10 mouse cellular contexts compared by ENCODE assay signal in genomic region chr10:83508962-83509660, GRCm38 (mm10). TPM values are rescaled to one million over a fixed set of nuclear protein-coding genes. Genes with fewer than 3 reads are reported as not detected.
A peak's percentile ranks its signal among the peaks of the same experiment; 100 is the strongest.
DNase-seq lines count a peak whose midpoint lies in the region; ATAC-seq and TF ChIP-seq lines count a peak whose summit lies in the region.
"Had no signal": no experiment of that assay in that cellular context is flagged by ENCODE, and none has a peak within 500 bp of the region (broad histone marks: within the 10 kb centered on the region; RNA-seq: fewer than 3 reads in every experiment).

No protein-coding gene starts in this region.

- TF ChIP-seq CTCF in G1E (IDR thresholded peaks at IDR 0.05; ENCODE audit: low read depth, low read length) = no peak; the same call in 1 of the 2 replicates
- peak; percentile 40 for TF ChIP-seq CTCF in liver, postnatal 0 days (IDR thresholded peaks at IDR 0.05; ENCODE audit: low read depth)

- peak; percentile 24 for DNase-seq in kidney, adult 11 months
- peak; percentile 15 for DNase-seq in G1E (ENCODE audit: low spot score)
- DNase-seq in cerebellum, postnatal 10 days = peak; percentile 33 to 40
- no peak for DNase-seq in liver, postnatal 0 days
- DNase-seq in telencephalon, adult 2 months (ENCODE audit: low read depth, low spot score) = peak; percentile 3
- DNase-seq in gastrocnemius, postnatal 14 days = no peak
- DNase-seq in ovary, postnatal 10 days (ENCODE audit: low spot score) = no peak

- WGBS in kidney, embryonic 16.5 days = 69% methylated on average over 8 of the region's 8 CpGs
- whole genome bisulfite sequencing in liver, postnatal 0 days (ENCODE audit: insufficient replicate concordance) = 50% methylated on average over 8 of the region's 8 CpGs

- no peak overlapping the region for H3K4me3 ChIP-seq in kidney, embryonic 16.5 days (ENCODE audit: low read length)
- H3K4me3 ChIP-seq in G1E (ENCODE audit: low read depth, low read length) = no peak overlapping the region
- H3K4me3 ChIP-seq in liver, postnatal 0 days (ENCODE audit: low read depth, low read length) = no peak overlapping the region
- H3K4me3 ChIP-seq: embryonic facial prominence, embryonic 15.5 days; neural tube, embryonic 12.5 days had no signal

- H3K27ac ChIP-seq in kidney, embryonic 16.5 days (ENCODE audit: low read length) = no peak overlapping the region
- no peak overlapping the region for H3K27ac ChIP-seq in liver, postnatal 0 days (ENCODE audit: low read depth)
- H3K27ac ChIP-seq: embryonic facial prominence, embryonic 15.5 days; neural tube, embryonic 12.5 days had no signal

- no peak overlapping the region for H3K9ac ChIP-seq in kidney, embryonic 16.5 days (replicated peaks; ENCODE audit: low read length)
- no peak overlapping the region for H3K9ac ChIP-seq in liver, postnatal 0 days (replicated peaks)
- H3K9ac ChIP-seq: embryonic facial prominence, embryonic 15.5 days; neural tube, embryonic 12.5 days had no signal

- no peak for TF ChIP-seq EP300 in liver, postnatal 0 days (IDR thresholded peaks at IDR 0.05; ENCODE audit: low read depth)

- H3K36me3 ChIP-seq in kidney, embryonic 16.5 days (ENCODE audit: insufficient read depth, low read length) = no peaks in the 10 kb centered on the region
- H3K36me3 ChIP-seq in G1E (replicated peaks) = no peaks in the 10 kb centered on the region
- H3K36me3 ChIP-seq in liver, postnatal 0 days (replicated peaks; ENCODE audit: insufficient read depth, low read length) = no peaks in the 10 kb centered on the region
- H3K36me3 ChIP-seq: embryonic facial prominence, embryonic 15.5 days had no signal

- no peaks in the 10 kb centered on the region for H3K9me3 ChIP-seq in kidney, embryonic 16.5 days (ENCODE audit: low read length)
- H3K9me3 ChIP-seq in G1E (replicated peaks) = no peaks in the 10 kb centered on the region; the same call in 1 of the 2 replicates
- H3K9me3 ChIP-seq in liver, postnatal 0 days (ENCODE audit: low read length) = no peaks in the 10 kb centered on the region
- H3K9me3 ChIP-seq: embryonic facial prominence, embryonic 15.5 days; neural tube, embryonic 12.5 days had no signal

- H3K27me3 ChIP-seq in kidney, embryonic 16.5 days (ENCODE audit: insufficient read depth, low read length) = no peaks in the 10 kb centered on the region
- no peaks in the 10 kb centered on the region; the same call in 1 of the 2 replicates for H3K27me3 ChIP-seq in G1E (ENCODE audit: insufficient read depth, low read length)
- no peaks in the 10 kb centered on the region for H3K27me3 ChIP-seq in liver, postnatal 0 days (ENCODE audit: insufficient read depth, low read length)
- H3K27me3 ChIP-seq: embryonic facial prominence, embryonic 15.5 days; neural tube, embryonic 12.5 days had no signal

- no peak for ATAC-seq in kidney, embryonic 16.5 days (ENCODE audit: low FRiP score, low TSS enrichment)
- ATAC-seq in G1E (ENCODE audit: extremely low read depth, insufficient number of reproducible peaks, low FRiP score, poor library complexity, severe bottlenecking) = no peak
- no peak for ATAC-seq in liver, postnatal 0 days

- intact Hi-C loops in gastrocnemius, postnatal 14 days (cut with DNase I; ENCODE audit: low total_unique reads) = no loop called here

- H3K4me2 ChIP-seq in kidney, embryonic 16.5 days (replicated peaks; ENCODE audit: low read depth, low read length) = no peak overlapping the region
- no peak overlapping the region for H3K4me2 ChIP-seq in liver, postnatal 0 days (ENCODE audit: low read depth, low read length)
- H3K4me2 ChIP-seq: embryonic facial prominence, embryonic 15.5 days; neural tube, embryonic 12.5 days had no signal

- H3K4me1 ChIP-seq in kidney, embryonic 16.5 days (ENCODE audit: insufficient read depth, low read length) = no peaks in the 10 kb centered on the region
- no peaks in the 10 kb centered on the region for H3K4me1 ChIP-seq in G1E (ENCODE audit: insufficient read depth, low read depth, low read length)
- H3K4me1 ChIP-seq in liver, postnatal 0 days (ENCODE audit: insufficient read depth) = no peaks in the 10 kb centered on the region
- H3K4me1 ChIP-seq: embryonic facial prominence, embryonic 15.5 days; neural tube, embryonic 12.5 days had no signal

RNA-seq across cellular contexts. Expression of gene Aldh1l2, which starts 24.8 kb away (rescaled TPM):
- 0.80 and 0.81 TPM in 2 replicates for polyA plus RNA-seq in kidney, embryonic 16.5 days (2015; fragmentation: Nextera tagmentation; extraction: Ambion mirVana)
- total RNA-seq in G1E (2014; fragmentation: Nextera tagmentation) (not detected in 2 replicates), G1E (2017) (under 0.01 and 0.27 TPM in 2 replicates)
- polyA plus RNA-seq in G1E (2012) = not detected in 2 replicates
- 0.06 and 0.07 TPM in 2 replicates for polyA plus RNA-seq in liver, postnatal 0 days (2015; fragmentation: Nextera tagmentation; extraction: Ambion mirVana)
- 1 to 10 TPM; 8.9 to 9.5 TPM for total RNA-seq in gastrocnemius, postnatal 14 days (2021)

RNA-seq across cellular contexts. Expression of gene Washc4, which starts 34.4 kb away (rescaled TPM):
- 37.2 and 39.5 TPM in 2 replicates for polyA plus RNA-seq in kidney, embryonic 16.5 days (2015; fragmentation: Nextera tagmentation; extraction: Ambion mirVana)
- total RNA-seq in G1E (2014; fragmentation: Nextera tagmentation) (46.0 and 48.3 TPM in 2 replicates), G1E (2017) (57.4 and 61.5 TPM in 2 replicates)
- polyA plus RNA-seq in G1E (2012) = 1.5 and 2.3 TPM in 2 replicates
- 6.5 and 9.2 TPM in 2 replicates for polyA plus RNA-seq in liver, postnatal 0 days (2015; fragmentation: Nextera tagmentation; extraction: Ambion mirVana)
- 10 to 100 TPM; 11.4 to 12.7 TPM for total RNA-seq in gastrocnemius, postnatal 14 days (2021)

Comparison
In these comparisons a context has a peak if more than half of its experiments do, and no peak if none do; other contexts are left out.
1. DNase-seq: peak in kidney, adult 11 months (single experiment), G1E (single experiment), cerebellum, postnatal 10 days (2 of 2) and telencephalon, adult 2 months (single experiment); none in liver, postnatal 0 days (single experiment), gastrocnemius, postnatal 14 days (single experiment) and ovary, postnatal 10 days (single experiment).